Comparison of ENCODE assay signal across 9 mouse cellular contexts in the genomic region with DNA sequence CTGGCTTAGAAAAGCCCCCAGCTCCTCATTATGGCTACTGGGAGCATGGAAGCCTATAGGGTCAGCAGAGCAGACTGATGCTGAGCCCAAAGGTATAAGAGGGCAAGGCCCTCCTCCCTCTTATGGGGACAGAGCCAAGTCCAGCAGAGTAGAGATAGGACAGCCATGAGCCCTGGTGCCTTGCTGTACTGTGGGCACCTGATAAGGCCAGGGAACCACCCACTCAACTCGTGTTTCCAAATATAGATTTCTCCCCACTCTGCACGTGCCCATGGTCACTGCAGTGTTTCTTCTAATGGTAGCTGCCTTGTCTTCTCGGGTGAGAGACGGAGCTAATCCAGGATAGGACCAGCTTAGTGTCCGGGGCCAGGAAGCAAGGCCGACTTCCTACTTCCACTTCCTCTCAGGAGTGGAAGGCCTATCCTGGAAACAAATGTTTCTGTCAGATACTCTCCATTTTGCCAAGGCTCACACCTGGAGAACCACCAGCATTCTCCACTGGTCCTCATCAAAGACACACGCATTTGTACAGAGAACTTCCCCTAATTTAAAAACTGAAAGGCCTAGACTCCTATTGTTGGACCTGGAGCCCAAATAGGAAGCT. TPM values are rescaled to one million over a fixed set of nuclear protein-coding genes. Genes with fewer than 3 reads are reported as not detected.
A peak's percentile ranks its signal among the peaks of the same experiment; 100 is the strongest.
DNase-seq lines count a peak whose midpoint lies in the region; ATAC-seq and TF ChIP-seq lines count a peak whose summit lies in the region.
"Had no signal": no experiment of that assay in that cellular context is flagged by ENCODE, and none has a peak within 500 bp of the region (broad histone marks: within the 10 kb centered on the region; RNA-seq: fewer than 3 reads in every experiment).

No protein-coding gene starts in this region.

- H3K4me1 ChIP-seq in MEL (ENCODE audit: control insufficient read depth in 1 of 2, insufficient read depth in 2 of 2, low read length in 2 of 2): peaks cover 15 to 32% of the 10 kb centered on the region in 2 experiments
- H3K4me1 ChIP-seq in bone marrow, adult 2 months (ENCODE audit: control insufficient read depth, insufficient read depth, low read length): peaks cover 14% of the 10 kb centered on the region
- peaks cover 34% of the 10 kb centered on the region for H3K4me1 ChIP-seq in heart, embryonic 15.5 days (replicated peaks)
- peaks cover 66% of the 10 kb centered on the region for H3K4me1 ChIP-seq in megakaryocyte, embryonic 14.5 days

- ATAC-seq in heart, embryonic 15.5 days (replicated peaks; ENCODE audit: insufficient number of reproducible peaks, insufficient read depth, low FRiP score, low read depth): peak; percentile 84

- peak overlapping the region; percentile 28; the same call in 1 of the 2 replicates for H3K4me2 ChIP-seq in heart, embryonic 15.5 days

- no peaks in the 10 kb centered on the region for H3K27me3 ChIP-seq in MEL (ENCODE audit: control insufficient read depth in 1 of 2, insufficient read depth in 2 of 2, low read length in 2 of 2)
- H3K27me3 ChIP-seq in heart, embryonic 15.5 days: no peaks in the 10 kb centered on the region
- peaks cover 50% of the 10 kb centered on the region for H3K27me3 ChIP-seq in megakaryocyte, embryonic 14.5 days (replicated peaks)

- no peak for TF ChIP-seq CTCF in MEL (IDR thresholded peaks at IDR 0.05 in 2 of 3, conservative IDR thresholded peaks at IDR 0.05 in 1 of 3; ENCODE audit: control insufficient read depth in 1 of 3, insufficient read depth in 1 of 3, low read depth in 2 of 3, low read length in 3 of 3, poor library complexity in 1 of 3, severe bottlenecking in 1 of 3)
- TF ChIP-seq CTCF in bone marrow, adult 2 months (IDR thresholded peaks at IDR 0.05; ENCODE audit: control insufficient read depth, insufficient read depth, low read length): no peak

- H3K79me2 ChIP-seq in MEL (ENCODE audit: control insufficient read depth, insufficient read depth, low read length, poor library complexity): no peaks in the 10 kb centered on the region

- H3K4me3 ChIP-seq in MEL (ENCODE audit: control insufficient read depth in 1 of 2, insufficient read depth in 1 of 2, low read depth in 2 of 2, low read length in 2 of 2): peak overlapping the region; percentile 21 to 29
- peak overlapping the region; percentile 29 for H3K4me3 ChIP-seq in bone marrow, adult 2 months (replicated peaks; ENCODE audit: control insufficient read depth, low read depth, low read length)
- no peak overlapping the region for H3K4me3 ChIP-seq in heart, embryonic 15.5 days
- peak overlapping the region; percentile 52 for H3K4me3 ChIP-seq in megakaryocyte, embryonic 14.5 days (replicated peaks)

- no peaks in the 10 kb centered on the region for H3K9me3 ChIP-seq in MEL (replicated peaks; ENCODE audit: insufficient read depth, low read length)
- no peaks in the 10 kb centered on the region for H3K9me3 ChIP-seq in heart, embryonic 15.5 days (replicated peaks)
- H3K9me3 ChIP-seq in megakaryocyte, embryonic 14.5 days: peaks cover 11% of the 10 kb centered on the region

- H3K9ac ChIP-seq in MEL (ENCODE audit: control insufficient read depth, low read depth, low read length, poor library complexity, severe bottlenecking): peak overlapping the region; percentile 3; the same call in 1 of the 2 replicates
- no peak overlapping the region for H3K9ac ChIP-seq in heart, embryonic 15.5 days

- H3K27ac ChIP-seq in MEL (ENCODE audit: control insufficient read depth, low read depth, low read length): peak overlapping the region; percentile 63
- peak overlapping the region; percentile 89 for H3K27ac ChIP-seq in bone marrow, adult 2 months (ENCODE audit: control insufficient read depth, insufficient read depth, low read depth, low read length, poor library complexity)
- H3K27ac ChIP-seq in heart, embryonic 15.5 days: peak overlapping the region; percentile 92

- 43% methylated on average over 7 of the region's 7 CpGs for whole genome bisulfite sequencing in bone marrow, adult 2 months
- 38% methylated on average over 7 of the region's 7 CpGs for WGBS in heart, embryonic 15.5 days

- no peak for TF ChIP-seq POLR2A in MEL (IDR thresholded peaks at IDR 0.05; ENCODE audit: control insufficient read depth in 1 of 2, insufficient read depth in 1 of 2, low read depth in 1 of 2, low read length in 2 of 2, poor library complexity in 1 of 2)
- TF ChIP-seq POLR2A in bone marrow, adult 2 months (IDR thresholded peaks at IDR 0.05; ENCODE audit: borderline replicate concordance, control insufficient read depth, low read depth, low read length): no peak

- H3K36me3 ChIP-seq in MEL (ENCODE audit: control insufficient read depth in 1 of 2, insufficient read depth in 2 of 2, low read length in 2 of 2): peaks cover 0 to 21% of the 10 kb centered on the region in 2 experiments; a peak in 2 of 4 replicates
- H3K36me3 ChIP-seq in heart, embryonic 15.5 days: no peaks in the 10 kb centered on the region
- H3K36me3 ChIP-seq in megakaryocyte, embryonic 14.5 days (replicated peaks; ENCODE audit: low read length): peaks cover 13% of the 10 kb centered on the region

- TF ChIP-seq RAD21 in MEL (IDR thresholded peaks at IDR 0.05; ENCODE audit: low read depth, low read length): no peak

- TF ChIP-seq EP300 in MEL (IDR thresholded peaks at IDR 0.05; ENCODE audit: low read depth in 1 of 2, low read length in 2 of 2): peak; percentile 91 to 92

- DNase-seq in MEL (ENCODE audit: low read depth, low spot score) (peak; percentile 76), MN1 (ENCODE audit: low spot score) (no peak)
- DNase-seq in adrenal gland, adult 18-20 months (ENCODE audit: low spot score in 2 of 2): no peak
- DNase-seq in left cerebral cortex, adult 11 months (ENCODE audit: low spot score): no peak
- no peak for DNase-seq in embryo, embryonic 10.5 days (ENCODE audit: low spot score)
- DNase-seq: kidney, postnatal 10 days had no signal

TF ChIP-seq in MEL, 35 proteins besides CTCF, POLR2A, EP300 and RAD21 (continues in another document):
- TF ChIP-seq NELFE (IDR thresholded peaks at IDR 0.05; ENCODE audit: low read depth, low read length): peak; percentile 25; the same call in 1 of the 2 replicates
- TF ChIP-seq POLR2AphosphoS2 (IDR thresholded peaks at IDR 0.05; ENCODE audit: low read length): no peak
- peak; percentile 84 for TF ChIP-seq USF1 (IDR thresholded peaks at IDR 0.05; ENCODE audit: low read depth, low read length)
- TF ChIP-seq ZMIZ1 (IDR thresholded peaks at IDR 0.05; ENCODE audit: low read depth, low read length): no peak
- peak; percentile 61; the same call in 1 of the 2 replicates for TF ChIP-seq MAZ (IDR thresholded peaks at IDR 0.05; ENCODE audit: low read depth, low read length)
- no peak for TF ChIP-seq JUND (IDR thresholded peaks at IDR 0.05; ENCODE audit: low read depth, low read length)
- TF ChIP-seq BHLHE40 (IDR thresholded peaks at IDR 0.05; ENCODE audit: borderline replicate concordance, low read depth, low read length): peak; percentile 100
- TF ChIP-seq SIN3A (IDR thresholded peaks at IDR 0.05; ENCODE audit: low read length): peak; percentile 87
- peak; percentile 13; the same call in 1 of the 2 replicates for TF ChIP-seq CHD2 (IDR thresholded peaks at IDR 0.05; ENCODE audit: low read length)
- peak; percentile 90 for TF ChIP-seq MXI1 (IDR thresholded peaks at IDR 0.05; ENCODE audit: low read depth, low read length)
- 0 out of 2 replicates have a peak, but pooled peaks have one; percentile 46 for TF ChIP-seq ELF1 (IDR thresholded peaks at IDR 0.05; ENCODE audit: low read depth, low read length)
- 0 out of 4 replicates have a peak, but pooled peaks of 1 of the 2 experiments have one; percentile 18 for TF ChIP-seq USF2 (IDR thresholded peaks at IDR 0.05; ENCODE audit: borderline replicate concordance in 1 of 2, insufficient read depth in 1 of 2, low read depth in 1 of 2, low read length in 2 of 2)
- TF ChIP-seq ZKSCAN1 (IDR thresholded peaks at IDR 0.05; ENCODE audit: low read depth, low read length): no peak
- TF ChIP-seq MYB (IDR thresholded peaks at IDR 0.05; ENCODE audit: low read depth, low read length): 0 out of 2 replicates have a peak, but pooled peaks have one; percentile 11
- TF ChIP-seq RCOR1 (IDR thresholded peaks at IDR 0.05; ENCODE audit: low read depth, low read length): no peak
- no peak; the same call in 1 of the 2 replicates for TF ChIP-seq NRF1 (IDR thresholded peaks at IDR 0.05; ENCODE audit: insufficient read depth, low read depth, low read length, poor library complexity, severe bottlenecking)
- peak; percentile 100 for TF ChIP-seq MEF2A (IDR thresholded peaks at IDR 0.05; ENCODE audit: extremely low read depth, insufficient replicate concordance, low read depth, low read length, poor library complexity, severe bottlenecking)
- TF ChIP-seq KAT2A (conservative IDR thresholded peaks at IDR 0.05; ENCODE audit: low read depth, low read length): no peak
- no peak for TF ChIP-seq UBTF (IDR thresholded peaks at IDR 0.05; ENCODE audit: borderline replicate concordance, insufficient read depth, low read depth, low read length)
- TF ChIP-seq ZNF384 (IDR thresholded peaks at IDR 0.05; ENCODE audit: low read depth, low read length): peak; percentile 19; the same call in 1 of the 2 replicates
- TF ChIP-seq SMC3 (IDR thresholded peaks at IDR 0.05; ENCODE audit: low read depth, low read length): peak; percentile 20; the same call in 1 of the 2 replicates
- no peak for TF ChIP-seq POLR2AphosphoS5 (IDR thresholded peaks at IDR 0.05; ENCODE audit: borderline replicate concordance, low read depth, low read length)
- no peak for TF ChIP-seq ZC3H11A (IDR thresholded peaks at IDR 0.05; ENCODE audit: low read depth, low read length)
- no peak for TF ChIP-seq TBP (IDR thresholded peaks at IDR 0.05; ENCODE audit: low read depth, low read length)
- TF ChIP-seq MAFK (IDR thresholded peaks at IDR 0.05; ENCODE audit: borderline replicate concordance, low read depth, low read length): peak; percentile 39; the same call in 1 of the 2 replicates
- TF ChIP-seq CHD1 (IDR thresholded peaks at IDR 0.05; ENCODE audit: low read depth, low read length): 0 out of 2 replicates have a peak, but pooled peaks have one; percentile 43
- TF ChIP-seq HCFC1 (IDR thresholded peaks at IDR 0.05; ENCODE audit: low read depth, low read length): no peak

RNA-seq across cellular contexts. Expression of gene Mxi1, which starts 53.2 kb away (rescaled TPM):
- 29.0 and 29.8 TPM in 2 replicates for total RNA-seq in MEL (2012; rRNA removed)
- polyA plus RNA-seq in MEL (2012; ENCODE audit: insufficient read depth in 1 of 2, insufficient read length in 2 of 2, low read depth in 1 of 2, low replicate concordance in 2 of 2, missing spikeins in 1 of 2): 10 to 100 TPM in 1 of 2 experiments, not detected in 1; 60.9 TPM
- polyA plus RNA-seq in bone marrow, adult 2 months (2011; ENCODE audit: insufficient read depth, insufficient read length, low replicate concordance, missing spikeins): 32.4 and 39.2 TPM in 2 replicates
- polyA plus RNA-seq in heart, embryonic 15.5 days (2015; fragmentation: Nextera tagmentation; extraction: Ambion mirVana): 38.6 and 39.1 TPM in 2 replicates
- polyA plus RNA-seq in megakaryocyte, embryonic 14.5 days (2012; ENCODE audit: insufficient read depth, low replicate concordance): 32.9 and 41.2 TPM in 2 replicates
- 10 to 100 TPM; 29.2 to 35.0 TPM for total RNA-seq in adrenal gland, adult 18-20 months (2021)
